In genomic region chr2:165860447-165860846, GRCm38 (mm10) we compare ENCODE assay signal across 12 mouse cellular contexts. TPM values are rescaled to one million over a fixed set of nuclear protein-coding genes. Genes with fewer than 3 reads are reported as not detected.
DNase-seq lines count a peak whose midpoint lies in the region; ATAC-seq lines count a peak whose summit lies in the region.
"Had no signal": no experiment of that assay in that cellular context is flagged by ENCODE, and none has a peak within 500 bp of the region (broad histone marks: within the 10 kb centered on the region; RNA-seq: fewer than 3 reads in every experiment).

No protein-coding gene starts in this region.

- H3K4me3 ChIP-seq in forebrain, embryonic 10.5 days, result no peak overlapping the region
- H3K4me3 ChIP-seq in forebrain, embryonic 14.5 days (ENCODE audit: low read depth, low read length), result no peak overlapping the region
- no peak overlapping the region for H3K4me3 ChIP-seq in kidney, embryonic 14.5 days (ENCODE audit: low read length)
- no peak overlapping the region for H3K4me3 ChIP-seq in neural tube, embryonic 13.5 days

- ATAC-seq in forebrain, embryonic 14.5 days, result no peak
- ATAC-seq in kidney, embryonic 14.5 days (ENCODE audit: low FRiP score, low TSS enrichment), result no peak
- ATAC-seq in neural tube, embryonic 13.5 days (ENCODE audit: low read depth), result no peak
- no peak for ATAC-seq in CD4-positive, CD25-positive, alpha-beta regulatory T cell, adult 4 months

- 96% methylated on average over 6 of the region's 6 CpGs for WGBS in forebrain, embryonic 10.5 days
- 95% methylated on average over 6 of the region's 6 CpGs for WGBS in forebrain, embryonic 14.5 days
- 96% methylated on average over 6 of the region's 6 CpGs for WGBS in kidney, embryonic 14.5 days
- WGBS in neural tube, embryonic 13.5 days, result 98% methylated on average over 6 of the region's 6 CpGs

- no peak for DNase-seq in forebrain, embryonic 10.5 days (ENCODE audit: extremely low spot score, low spot score)
- no peak for DNase-seq in forebrain, embryonic 14.5 days (ENCODE audit: low spot score)
- no peak for DNase-seq in kidney, adult 11 months
- no peak for DNase-seq in neural tube, embryonic 10.5 days (ENCODE audit: extremely low spot score, low spot score)
- DNase-seq in natural killer cell, adult 2 months (ENCODE audit: low spot score in 2 of 2), result no peak
- DNase-seq: cerebellum, postnatal 14 days; gastrocnemius, postnatal 36 days; kidney, postnatal 14 days; spleen, adult 18-20 months had no signal

- peaks cover 59% of the 10 kb centered on the region for H3K36me3 ChIP-seq in forebrain, embryonic 10.5 days (replicated peaks)
- 0 out of 2 replicates have a peak, but pooled peaks cover 3% of the 10 kb centered on the region for H3K36me3 ChIP-seq in forebrain, embryonic 14.5 days (ENCODE audit: control insufficient read depth, insufficient read depth, low read length)
- H3K36me3 ChIP-seq in kidney, embryonic 14.5 days (ENCODE audit: control insufficient read depth, insufficient read depth, low read length), result peaks cover 4% of the 10 kb centered on the region; the same call in 1 of the 2 replicates
- 0 out of 2 replicates have a peak, but pooled peaks cover 6% of the 10 kb centered on the region for H3K36me3 ChIP-seq in neural tube, embryonic 13.5 days

- no peaks in the 10 kb centered on the region for H3K27me3 ChIP-seq in forebrain, embryonic 10.5 days (ENCODE audit: poor library complexity, severe bottlenecking)
- no peaks in the 10 kb centered on the region for H3K27me3 ChIP-seq in forebrain, embryonic 14.5 days (replicated peaks; ENCODE audit: control insufficient read depth, insufficient read depth, low read length)
- H3K27me3 ChIP-seq in kidney, embryonic 14.5 days (ENCODE audit: control insufficient read depth, insufficient read depth, low read length), result no peaks in the 10 kb centered on the region
- H3K27me3 ChIP-seq in neural tube, embryonic 13.5 days, result no peaks in the 10 kb centered on the region

- H3K9me3 ChIP-seq in forebrain, embryonic 10.5 days, result peaks cover 4% of the 10 kb centered on the region; the same call in 1 of the 2 replicates
- H3K9me3 ChIP-seq in forebrain, embryonic 14.5 days (replicated peaks; ENCODE audit: control insufficient read depth, low read length), result no peaks in the 10 kb centered on the region
- H3K9me3 ChIP-seq in kidney, embryonic 14.5 days (ENCODE audit: control insufficient read depth, low read length), result no peaks in the 10 kb centered on the region
- H3K9me3 ChIP-seq in neural tube, embryonic 13.5 days, result no peaks in the 10 kb centered on the region

- no peak overlapping the region for H3K4me2 ChIP-seq in forebrain, embryonic 14.5 days (ENCODE audit: low read length)
- no peak overlapping the region for H3K4me2 ChIP-seq in kidney, embryonic 14.5 days (replicated peaks; ENCODE audit: low read depth, low read length)
- H3K4me2 ChIP-seq in neural tube, embryonic 13.5 days, result no peak overlapping the region

- H3K4me1 ChIP-seq in forebrain, embryonic 10.5 days, result peaks cover 89% of the 10 kb centered on the region
- peaks cover 37% of the 10 kb centered on the region for H3K4me1 ChIP-seq in forebrain, embryonic 14.5 days (ENCODE audit: control insufficient read depth, insufficient read depth, low read length)
- peaks cover 56% of the 10 kb centered on the region for H3K4me1 ChIP-seq in kidney, embryonic 14.5 days (ENCODE audit: control insufficient read depth, insufficient read depth, low read length)
- H3K4me1 ChIP-seq in neural tube, embryonic 13.5 days (replicated peaks), result peaks cover 93% of the 10 kb centered on the region

- no peak overlapping the region for H3K9ac ChIP-seq in forebrain, embryonic 14.5 days (ENCODE audit: low read length)
- H3K9ac ChIP-seq in kidney, embryonic 14.5 days (ENCODE audit: low read depth, low read length), result no peak overlapping the region
- H3K9ac ChIP-seq in neural tube, embryonic 13.5 days, result no peak overlapping the region

- H3K27ac ChIP-seq in forebrain, embryonic 10.5 days, result peak overlapping the region; percentile 26; the same call in 1 of the 2 replicates
- no peak overlapping the region for H3K27ac ChIP-seq in forebrain, embryonic 14.5 days (ENCODE audit: low read depth, low read length)
- peak overlapping the region; percentile 98; the same call in 1 of the 2 replicates for H3K27ac ChIP-seq in kidney, embryonic 14.5 days (ENCODE audit: low read depth, low read length)
- peak overlapping the region; percentile 47 for H3K27ac ChIP-seq in neural tube, embryonic 13.5 days (replicated peaks)

RNA-seq across cellular contexts. Expression of gene Zmynd8, which starts 38.4 kb away (rescaled TPM):
- polyA plus RNA-seq in forebrain, embryonic 10.5 days (2016; fragmentation: Nextera tagmentation; extraction: Ambion mirVana), result 60.2 and 64.4 TPM in 2 replicates
- polyA plus RNA-seq in forebrain, embryonic 14.5 days (2014; fragmentation: Nextera tagmentation; extraction: Ambion mirVana), result 43.3 and 58.0 TPM in 2 replicates
- 44.3 and 61.1 TPM in 2 replicates for polyA plus RNA-seq in kidney, embryonic 14.5 days (2014; fragmentation: Nextera tagmentation; extraction: Ambion mirVana)
- 69.0 and 73.2 TPM in 2 replicates for polyA plus RNA-seq in neural tube, embryonic 13.5 days (2015; fragmentation: Nextera tagmentation; extraction: Ambion mirVana)
- 10 to 100 TPM; 66.6 to 75.4 TPM for polyA plus RNA-seq in CD4-positive, CD25-positive, alpha-beta regulatory T cell, adult 4 months (2017; shearing (Covaris generic))
